Mouse (Mus musculus) embryonic facial prominence, embryonic 11.5 days (tissue): ENCODE measurements around the gene D630045J12Rik. TPM values are rescaled to one million over a fixed set of nuclear protein-coding genes. Genes with fewer than 3 reads are reported as not detected.

ENCODE experiments used
- ATAC-seq: fragments of 200-750 bp; cut with Nextera tagmentation; replicated peaks from 2 replicates; pipeline ENCODE4 v1.8.0; 2017; ENCODE audit warnings: low read depth; ENCODE audit not compliant: insufficient number of reproducible peaks, low FRiP score, low TSS enrichment
- DNase-seq: peaks from one replicate; pipeline ENCODE4 v3.0.0-alpha.2; 2015; ENCODE audit warnings: low spot score
- H3K27ac ChIP-seq: fragments of 300-500 bp; sonication (generic); replicated peaks from 2 replicates; pipeline ENCODE4 v1.5.1; 2014; ENCODE audit warnings: mild to moderate bottlenecking, low read depth, low read length, control low read depth
- H3K27me3 ChIP-seq: fragments of 300-500 bp; sonication (generic); 2 replicates; pipeline ENCODE4 v1.6.1; 2014; ENCODE audit warnings: mild to moderate bottlenecking, low read length, moderate library complexity, mixed read lengths; ENCODE audit not compliant: control insufficient read depth, insufficient read depth
- H3K36me3 ChIP-seq: fragments of 300-500 bp; sonication (generic); replicated peaks from 2 replicates; pipeline ENCODE4 v1.6.1; 2014; ENCODE audit warnings: low read depth, mild to moderate bottlenecking, low read length, moderate library complexity, mixed read lengths; ENCODE audit not compliant: control insufficient read depth, insufficient read depth
- H3K4me1 ChIP-seq: fragments of 300-500 bp; sonication (generic); 2 replicates; pipeline ENCODE4 v1.6.1; 2014; ENCODE audit warnings: low read length, mixed read lengths; ENCODE audit not compliant: control insufficient read depth, insufficient read depth
- H3K4me2 ChIP-seq: fragments of 300-500 bp; sonication (generic); 2 replicates; pipeline ENCODE4 v1.6.1; 2014; ENCODE audit warnings: low read depth, mild to moderate bottlenecking, control low read depth, low read length, moderate library complexity
- H3K4me3 ChIP-seq: fragments of 300-500 bp; sonication (generic); 2 replicates; pipeline ENCODE4 v1.5.1; 2014; ENCODE audit warnings: low read depth, low read length, control low read depth
- H3K9ac ChIP-seq: fragments of 300-500 bp; sonication (generic); replicated peaks from 2 replicates; pipeline ENCODE4 v1.6.1; 2014; ENCODE audit warnings: mild to moderate bottlenecking, control low read depth, low read length
- H3K9me3 ChIP-seq: fragments of 300-500 bp; sonication (generic); replicated peaks from 2 replicates; pipeline ENCODE4 v1.6.1; 2016; ENCODE audit warnings: mild to moderate bottlenecking, low read length, inconsistent platforms, mixed read lengths; ENCODE audit not compliant: control insufficient read depth
- WGBS: fragments of 180-500 bp; shearing (Covaris S2); extraction: QIAGEN DNeasy Blood & Tissue Kit; methylation state at CpG from one replicate; pipeline ENCODE4 v1.1.7; 2014; 5-methylcytosine and 5-hydroxymethylcytosine counted together
- polyA plus RNA-seq: library from polyadenylated mRNA; unstranded; fragments of >200 nt; fragmentation: Nextera tagmentation; extraction: Ambion mirVana; gene quantifications from 2 replicates; pipeline ENCODE4 v1.2.1, GENCODE M21; 2014

D630045J12Rik gene
- polyA plus RNA-seq, 1 experiment from 2014 or later: 8.8 TPM

- DNase-seq (no peak), ATAC-seq (no peak)
- Histone ChIP-seq H3K27me3 (no peaks in the 10 kb centered on the region), H3K4me3 (no peak overlapping the region), H3K9ac (no peak overlapping the region), H3K4me2 (no peak overlapping the region), H3K4me1 (no peaks in the 10 kb centered on the region), H3K36me3 (no peaks in the 10 kb centered on the region; the same call in none of the 2 replicates), H3K9me3 (no peaks in the 10 kb centered on the region), H3K27ac (no peak overlapping the region)
- WGBS: 46% methylated on average over 5 of the region's 5 CpGs
These were observed 73.1 kb downstream of the D630045J12Rik start for GRCm38 (mm10) chr6:38180669-38181068.

DNA sequence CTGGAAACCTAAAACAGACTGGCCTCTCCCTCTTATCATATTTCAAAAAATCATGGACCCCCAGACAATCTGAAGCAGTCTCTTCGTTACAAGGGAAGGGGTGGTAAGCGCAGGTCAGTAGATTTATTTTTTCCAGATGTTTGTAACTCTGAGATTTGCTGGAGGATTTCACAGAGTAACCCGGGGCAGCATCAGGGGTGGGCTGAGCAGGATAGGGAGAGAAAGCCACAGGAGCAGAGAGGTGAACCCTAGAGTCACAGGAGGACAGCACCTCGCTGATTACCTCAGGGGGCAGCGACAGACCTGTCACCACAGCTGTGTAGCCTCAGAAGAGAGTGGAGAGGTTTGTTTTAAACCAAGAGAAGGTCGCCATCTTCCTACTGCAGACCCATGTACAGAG, 88.4 kb downstream of the D630045J12Rik start:
- Histone ChIP-seq H3K4me3 (no peak overlapping the region), H3K36me3 (no peaks in the 10 kb centered on the region; the same call in 1 of the 2 replicates), H3K4me2 (no peak overlapping the region), H3K4me1 (peaks cover 3% of the 10 kb centered on the region; the same call in 1 of the 2 replicates), H3K27me3 (no peaks in the 10 kb centered on the region), H3K27ac (peak overlapping the region; percentile 72), H3K9ac (no peak overlapping the region), H3K9me3 (no peaks in the 10 kb centered on the region)
- peak; percentile 35; the same call in 1 of the 2 replicates for ATAC-seq
- peak; percentile 76 for DNase-seq
- 28% methylated on average over 6 of the region's 6 CpGs for WGBS

GRCm38 (mm10) chr6:38164705-38165104, 89.1 kb downstream of the D630045J12Rik start:
- DNase-seq (peak; percentile 23), ATAC-seq (no peak)
- Histone ChIP-seq H3K4me1 (peaks cover 3% of the 10 kb centered on the region; the same call in 1 of the 2 replicates), H3K4me2 (no peak overlapping the region), H3K9ac (no peak overlapping the region), H3K27ac (no peak overlapping the region), H3K36me3 (no peaks in the 10 kb centered on the region; the same call in 1 of the 2 replicates), H3K4me3 (no peak overlapping the region), H3K9me3 (no peaks in the 10 kb centered on the region), H3K27me3 (no peaks in the 10 kb centered on the region)
- WGBS: 77% methylated on average over 6 of the region's 6 CpGs

DNA sequence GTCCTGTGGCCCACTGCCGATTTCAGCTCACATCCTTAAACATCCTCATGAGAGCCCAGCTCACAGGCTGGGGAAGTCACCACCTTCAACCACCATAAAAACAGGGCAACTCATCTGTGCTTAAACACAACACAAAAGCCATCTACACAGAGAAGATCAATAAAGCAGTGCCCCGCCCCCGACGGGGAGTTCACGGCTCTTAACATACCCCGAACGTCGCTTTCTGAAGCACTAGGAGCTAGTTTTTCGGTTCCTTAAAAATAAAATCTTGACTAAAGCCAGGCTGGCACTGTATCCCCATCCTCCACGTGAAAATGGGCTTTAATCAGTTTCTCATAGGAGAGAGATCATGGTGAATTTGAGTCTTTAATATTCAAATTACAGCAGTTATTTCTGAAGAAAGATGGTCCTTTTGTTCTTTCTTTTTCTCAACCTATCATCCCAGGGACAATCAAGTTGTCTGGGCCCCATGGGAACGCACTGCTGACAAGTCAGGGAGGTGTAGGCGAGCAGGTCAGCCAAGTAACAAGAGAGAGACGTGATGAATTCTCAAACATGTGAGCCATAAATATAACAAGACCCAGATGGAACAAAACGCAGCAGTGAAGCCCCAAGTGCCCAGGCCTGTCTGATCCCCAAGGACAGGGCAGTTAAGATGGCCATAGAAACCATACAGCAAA, 90.8 kb downstream of the D630045J12Rik start:
- ATAC-seq: no peak
- H3K36me3 ChIP-seq: no peaks in the 10 kb centered on the region; the same call in 1 of the 2 replicates

DNA sequence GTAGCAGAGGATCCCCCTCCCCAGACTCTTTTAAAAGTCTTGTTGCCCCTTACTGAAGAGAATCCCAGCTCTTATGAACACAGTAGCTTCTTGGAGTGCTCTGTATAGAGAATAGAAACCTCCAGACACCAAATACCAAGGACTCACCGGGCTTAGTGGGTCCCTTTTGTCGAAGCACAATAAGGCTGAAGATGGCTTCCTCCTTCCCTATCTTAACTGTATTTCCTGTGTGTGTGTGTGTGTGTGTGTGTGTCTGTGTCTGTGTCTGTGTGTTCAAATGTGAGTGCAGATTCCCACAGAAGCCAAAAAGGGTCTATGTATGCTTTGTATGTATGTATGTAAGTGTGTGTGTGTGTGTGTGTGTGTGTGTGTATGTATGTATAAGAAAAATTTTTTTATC, 93.3 kb downstream of the D630045J12Rik start:
- H3K4me1 ChIP-seq: peaks cover 3% of the 10 kb centered on the region
- H3K27me3 ChIP-seq: no peaks in the 10 kb centered on the region
- H3K36me3 ChIP-seq: no peaks in the 10 kb centered on the region; the same call in 1 of the 2 replicates
- H3K9ac ChIP-seq: no peak overlapping the region
- ATAC-seq (no peak), DNase-seq (no peak)
- H3K4me2 ChIP-seq: no peak overlapping the region
- H3K4me3 ChIP-seq: no peak overlapping the region
- 73% methylated on average over 2 of the region's 2 CpGs for WGBS
- H3K27ac ChIP-seq: no peak overlapping the region
- H3K9me3 ChIP-seq: no peaks in the 10 kb centered on the region

More for the DNA sequence above, 90.8 kb downstream of the D630045J12Rik start:
- H3K27me3 ChIP-seq: no peaks in the 10 kb centered on the region
- H3K27ac ChIP-seq: no peak overlapping the region
- 75% methylated on average over 14 of the region's 14 CpGs for WGBS
- H3K9ac ChIP-seq: no peak overlapping the region
- H3K4me3 ChIP-seq: no peak overlapping the region
- no peak for DNase-seq
- no peak overlapping the region for H3K4me2 ChIP-seq
- H3K4me1 ChIP-seq: peaks cover 3% of the 10 kb centered on the region; the same call in 1 of the 2 replicates
- no peaks in the 10 kb centered on the region for H3K9me3 ChIP-seq

DNA sequence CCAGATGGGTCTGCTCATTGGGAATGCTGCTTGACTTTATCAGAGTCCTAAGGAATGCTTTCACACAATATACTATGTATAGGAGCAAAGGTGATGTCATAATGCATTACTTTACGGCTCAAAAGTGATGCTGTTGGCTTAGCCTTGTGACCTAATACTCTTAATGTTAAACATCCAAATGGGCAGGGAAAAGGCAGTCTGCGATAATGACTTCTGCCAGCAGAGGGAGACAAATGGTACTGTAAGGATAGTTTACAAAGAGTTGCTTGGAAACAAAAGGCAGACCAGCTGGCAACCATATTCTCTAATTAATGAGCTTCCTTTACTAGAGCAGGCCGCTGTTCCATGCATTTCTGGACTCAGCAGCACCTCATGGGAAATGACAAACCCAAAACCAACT, 93.7 kb downstream of the D630045J12Rik start:
- Histone ChIP-seq H3K4me1 (peaks cover 3% of the 10 kb centered on the region), H3K4me3 (no peak overlapping the region), H3K27me3 (no peaks in the 10 kb centered on the region), H3K9ac (no peak overlapping the region), H3K36me3 (no peaks in the 10 kb centered on the region; the same call in 1 of the 2 replicates), H3K27ac (no peak overlapping the region), H3K4me2 (no peak overlapping the region), H3K9me3 (no peaks in the 10 kb centered on the region)
- 11% methylated on average over 3 of the region's 3 CpGs for WGBS
- ATAC-seq (no peak), DNase-seq (peak; percentile 97)

DNA sequence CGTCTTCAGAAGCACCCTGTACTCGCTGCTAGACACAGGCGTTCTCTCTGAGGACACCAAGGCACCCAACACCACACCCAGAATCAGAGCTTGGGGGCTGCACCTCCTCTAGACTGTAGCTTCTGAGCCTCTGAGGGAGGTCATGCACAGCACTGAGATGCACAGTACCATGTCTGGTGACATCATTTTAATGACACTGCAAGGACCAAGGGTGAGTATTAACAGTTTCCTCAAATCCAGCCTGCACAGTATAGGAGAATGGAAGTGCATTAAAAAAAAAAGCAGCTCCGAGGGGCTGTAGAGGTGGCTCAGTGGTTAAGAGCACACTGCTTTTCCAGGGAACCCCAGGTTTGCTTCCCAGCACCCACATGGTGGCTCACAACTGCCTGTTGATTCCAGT, 94.2 kb downstream of the D630045J12Rik start:
- no peaks in the 10 kb centered on the region; the same call in 1 of the 2 replicates for H3K4me1 ChIP-seq
- H3K4me3 ChIP-seq: no peak overlapping the region
- H3K9ac ChIP-seq: no peak overlapping the region
- no peak overlapping the region for H3K27ac ChIP-seq
- ATAC-seq (0 out of 2 replicates have a peak, but pooled peaks have one; percentile 25), DNase-seq (no peak)
- H3K9me3 ChIP-seq: no peaks in the 10 kb centered on the region
- no peaks in the 10 kb centered on the region for H3K27me3 ChIP-seq
- H3K36me3 ChIP-seq: no peaks in the 10 kb centered on the region; the same call in 1 of the 2 replicates
- WGBS: 80% methylated on average over 4 of the region's 4 CpGs
- no peak overlapping the region for H3K4me2 ChIP-seq

DNA sequence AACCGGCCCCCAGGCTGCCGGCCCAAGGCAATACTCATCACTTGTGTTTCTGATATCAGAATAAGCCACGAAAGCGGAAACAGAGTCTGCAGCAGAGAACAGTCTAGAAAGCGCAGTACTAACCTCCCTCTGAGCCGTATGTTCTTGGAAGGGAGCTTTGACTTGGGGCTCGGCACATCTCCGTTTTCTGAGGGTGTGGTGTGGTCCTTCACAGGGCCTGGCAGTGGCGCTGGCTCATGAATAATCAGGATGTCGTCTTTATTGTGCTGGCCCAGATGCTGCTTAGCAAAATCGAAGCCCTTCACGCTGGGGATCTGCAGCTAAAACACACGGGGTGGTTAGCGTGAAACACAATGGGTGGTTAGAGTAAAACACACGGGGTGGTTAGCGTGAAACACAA, 95.9 kb downstream of the D630045J12Rik start:
- DNase-seq: no peak
- Histone ChIP-seq H3K4me3 (no peak overlapping the region), H3K27ac (no peak overlapping the region), H3K4me2 (no peak overlapping the region), H3K4me1 (no peaks in the 10 kb centered on the region; the same call in 1 of the 2 replicates), H3K36me3 (no peaks in the 10 kb centered on the region; the same call in 1 of the 2 replicates), H3K27me3 (no peaks in the 10 kb centered on the region), H3K9me3 (no peaks in the 10 kb centered on the region), H3K9ac (no peak overlapping the region)
- ATAC-seq: no peak
- 79% methylated on average over 16 of the region's 16 CpGs for WGBS
